In genomic region chr11:90132579-90132978, GRCm38 (mm10) we compare ENCODE assay signal across 20 mouse cellular contexts. TPM values are rescaled to one million over a fixed set of nuclear protein-coding genes. Genes with fewer than 3 reads are reported as not detected.
DNase-seq lines count a peak whose midpoint lies in the region; ATAC-seq lines count a peak whose summit lies in the region.
"Had no signal": no experiment of that assay in that cellular context is flagged by ENCODE, and none has a peak within 500 bp of the region (broad histone marks: within the 10 kb centered on the region; RNA-seq: fewer than 3 reads in every experiment).

No protein-coding gene starts in this region.

- no peaks in the 10 kb centered on the region for H3K27me3 ChIP-seq in heart, embryonic 16.5 days (ENCODE audit: control insufficient read depth, insufficient read depth, low read length)
- H3K27me3 ChIP-seq: forebrain, embryonic 15.5 days had no signal

- H3K4me2 ChIP-seq in heart, embryonic 16.5 days (ENCODE audit: low read depth, low read length): no peak overlapping the region; the same call in 1 of the 2 replicates
- H3K4me2 ChIP-seq: forebrain, embryonic 15.5 days; heart, embryonic 11.5 days; hindbrain, embryonic 14.5 days; lung, embryonic 14.5 days had no signal

- no peaks in the 10 kb centered on the region for H3K9me3 ChIP-seq in heart, embryonic 16.5 days (replicated peaks; ENCODE audit: control insufficient read depth, low read length)
- H3K9me3 ChIP-seq: forebrain, embryonic 15.5 days had no signal

- WGBS in heart, embryonic 16.5 days: 47% methylated on average over 5 of the region's 5 CpGs

- peak; percentile 63 for ATAC-seq in heart, embryonic 16.5 days (replicated peaks; ENCODE audit: extremely low read depth, insufficient read depth, low FRiP score)
- peak; percentile 49; the same call in 1 of the 2 replicates for ATAC-seq in neutrophil, adult 5-6 weeks (ENCODE audit: extremely low read depth, insufficient number of reproducible peaks, low FRiP score, poor library complexity, severe bottlenecking)
- ATAC-seq: forebrain, embryonic 15.5 days; inflammation-experienced regulatory T-cells, adult 6 months had no signal

- no peak overlapping the region for H3K4me3 ChIP-seq in heart, embryonic 16.5 days (ENCODE audit: low read length)
- H3K4me3 ChIP-seq: forebrain, embryonic 15.5 days; left cerebral cortex, adult 2 months had no signal

- no peak overlapping the region for H3K27ac ChIP-seq in heart, embryonic 16.5 days (ENCODE audit: low read length)
- H3K27ac ChIP-seq: forebrain, embryonic 15.5 days; hindbrain, embryonic 14.5 days; left cerebral cortex, adult 2 months had no signal

- peak; percentile 35 for DNase-seq in adrenal gland, adult 2 months
- DNase-seq in adrenal gland, adult 18-20 months (ENCODE audit: low spot score in 2 of 2): no peak
- DNase-seq in heart, postnatal 36 days: no peak
- DNase-seq in lung, postnatal 10 days: peak; percentile 8
- DNase-seq in lung, postnatal 14 days: no peak
- DNase-seq in layer of hippocampus, adult 8-10 months (ENCODE audit: low spot score in 2 of 2): no peak
- DNase-seq: cerebellum, adult 9-10 months; gastrocnemius, postnatal 25 days; heart, postnatal 14 days; kidney, adult 18-20 months; lung, embryonic 14.5 days; midbrain, embryonic 14.5 days; thymus, postnatal 14 days had no signal

- H3K4me1 ChIP-seq in heart, embryonic 16.5 days (ENCODE audit: control insufficient read depth, insufficient read depth, low read length): peaks cover 12% of the 10 kb centered on the region

- H3K36me3 ChIP-seq in heart, embryonic 16.5 days (ENCODE audit: control insufficient read depth, insufficient read depth): no peaks in the 10 kb centered on the region
- H3K36me3 ChIP-seq: forebrain, embryonic 15.5 days had no signal

- intact Hi-C loops in heart, postnatal 36 days (cut with DNase I): loop anchor here (5.0 kb wide), 1 partner anchor 35 kb away; no protein-coding TSS in a partner anchor

- H3K9ac ChIP-seq in heart, embryonic 16.5 days (ENCODE audit: low read length): no peak overlapping the region
- H3K9ac ChIP-seq: forebrain, embryonic 15.5 days; hindbrain, embryonic 14.5 days; lung, embryonic 14.5 days had no signal

RNA-seq across cellular contexts. Expression of gene Gm45716, which starts 54.9 kb away (rescaled TPM):
- 1 to 10 TPM; 3.0 to 5.5 TPM for total RNA-seq in adrenal gland, adult 2 months (2021)
- 1.5 and 3.7 TPM in 2 replicates for polyA plus RNA-seq in adrenal gland, adult 2 months (2012; rRNA removed)
- total RNA-seq in adrenal gland, adult 18-20 months (2021): 10 to 100 TPM in 1 of 2 experiments, 1 to 10 TPM in 1; 1.6 to 13.0 TPM
- polyA plus RNA-seq in heart, embryonic 16.5 days (2015; fragmentation: Nextera tagmentation; extraction: Ambion mirVana): 53.0 TPM in 2 replicates
- total RNA-seq in heart, postnatal 36 days (2021): 1 to 10 TPM; 8.6 to 9.6 TPM
- 4.4 and 6.4 TPM in 2 replicates for total RNA-seq in neutrophil, adult 5-6 weeks (2017)
- 1 to 10 TPM; 6.1 to 6.5 (median 6.4) TPM for total RNA-seq in layer of hippocampus, adult 8-10 months (2022)

Comparison
In these comparisons a context has a peak if more than half of its experiments do, and no peak if none do; other contexts are left out.
1. DNase-seq: peak in adrenal gland, adult 2 months (single experiment) and lung, postnatal 10 days (single experiment); none in adrenal gland, adult 18-20 months (0 of 2), heart, postnatal 36 days (0 of 2), lung, postnatal 14 days (single experiment) and layer of hippocampus, adult 8-10 months (0 of 2).